Mouse (Mus musculus) neural tube, embryonic 13.5 days (tissue): ENCODE measurements at regions not wholly inside any gene's neighbourhood (a gene's known extent, or its start where the extent isn't known, plus 50 kb on each side); places are given as distances from the start of the nearest gene placed in this dataset.

Experiments used
- ATAC-seq: fragments of 200-750 bp; cut with Nextera tagmentation; 2 replicates; pipeline ENCODE4 v1.8.0; 2017; ENCODE audit warnings: low read depth, mild to moderate bottlenecking, moderate TSS enrichment, moderate library complexity
- H3K27ac ChIP-seq: fragments of 300-500 bp; sonication (generic); replicated peaks from 2 replicates; pipeline ENCODE4 v1.5.1; 2015; ENCODE audit warnings: moderate library complexity, mild to moderate bottlenecking, inconsistent platforms
- H3K27me3 ChIP-seq: fragments of 300-500 bp; sonication (generic); 2 replicates; pipeline ENCODE4 v1.6.1; 2015; ENCODE audit warnings: mild to moderate bottlenecking, inconsistent platforms
- H3K36me3 ChIP-seq: fragments of 300-500 bp; sonication (generic); 2 replicates; pipeline ENCODE4 v1.6.1; 2015; ENCODE audit warnings: mild to moderate bottlenecking, inconsistent platforms
- H3K4me1 ChIP-seq: fragments of 300-500 bp; sonication (generic); replicated peaks from 2 replicates; pipeline ENCODE4 v1.6.1; 2015; ENCODE audit warnings: inconsistent platforms
- H3K4me2 ChIP-seq: fragments of 300-500 bp; sonication (generic); 2 replicates; pipeline ENCODE4 v1.6.1; 2015; ENCODE audit warnings: inconsistent platforms, mild to moderate bottlenecking, moderate library complexity
- H3K4me3 ChIP-seq: fragments of 300-500 bp; sonication (generic); 2 replicates; pipeline ENCODE4 v1.5.1; 2015; ENCODE audit warnings: mild to moderate bottlenecking, inconsistent platforms
- H3K9ac ChIP-seq: fragments of 300-500 bp; sonication (generic); 2 replicates; pipeline ENCODE4 v1.6.1; 2015; ENCODE audit warnings: moderate library complexity, mild to moderate bottlenecking, inconsistent platforms
- H3K9me3 ChIP-seq: fragments of 300-500 bp; sonication (generic); 2 replicates; pipeline ENCODE4 v1.6.1; 2016; ENCODE audit warnings: inconsistent platforms
- WGBS: fragments of 180-500 bp; shearing (Covaris S2); methylation state at CpG from one replicate; pipeline ENCODE4 v1.1.7; 2015; 5-methylcytosine and 5-hydroxymethylcytosine counted together

GRCm38 (mm10) chr16:27056495-27057269 is 65.2 kb upstream of the Gmnc start:
- Histone ChIP-seq H3K27me3 (no peaks in the 10 kb centered on the region), H3K4me1 (no peaks in the 10 kb centered on the region), H3K4me2 (no peak overlapping the region), H3K9me3 (no peaks in the 10 kb centered on the region; the same call in 1 of the 2 replicates), H3K4me3 (no peak overlapping the region), H3K36me3 (no peaks in the 10 kb centered on the region), H3K27ac (no peak overlapping the region), H3K9ac (no peak overlapping the region)
- peak; percentile 32 for ATAC-seq
- 51% methylated on average over 4 of the region's 4 CpGs for WGBS

- no peak overlapping the region for H3K4me3 ChIP-seq
- no peak for ATAC-seq
- no peaks in the 10 kb centered on the region for H3K27me3 ChIP-seq
- no peak overlapping the region for H3K9ac ChIP-seq
- H3K4me1 ChIP-seq: no peaks in the 10 kb centered on the region
- no peaks in the 10 kb centered on the region for H3K36me3 ChIP-seq
- 78% methylated on average over 2 of the region's 2 CpGs for WGBS
- H3K9me3 ChIP-seq: no peaks in the 10 kb centered on the region
- no peak overlapping the region for H3K27ac ChIP-seq
- no peak overlapping the region for H3K4me2 ChIP-seq
These were observed 53.0 kb upstream of the Gmnc start for GRCm38 (mm10) chr16:27044461-27044860.
